Mouse (Mus musculus): Measurements from ENCODE around the gene Tchp.

The Tchp gene

GRCm38 (mm10) chr5:114738707-114739241 is 31.2 kb downstream of the Tchp start:
- no peak for DNase-seq (ENCODE audit: low read depth)

GRCm38 (mm10) chr5:114740595-114740994 is 33.0 kb downstream of the Tchp start:
- DNase-seq (ENCODE audit: low read depth): no peak

GRCm38 (mm10) chr5:114742572-114742971 is 35.0 kb downstream of the Tchp start:
- DNase-seq (ENCODE audit: low read depth): no peak

- DNase-seq (ENCODE audit: low read depth): no peak
Observed at GRCm38 (mm10) chr5:114742998-114743696, 35.6 kb downstream of the Tchp start.

GRCm38 (mm10) chr5:114743697-114744090 is 36.1 kb downstream of the Tchp start:
- no peak for DNase-seq (ENCODE audit: low read depth)

- DNase-seq (ENCODE audit: low read depth): no peak
Observed at GRCm38 (mm10) chr5:114745581-114745980, 38.0 kb downstream of the Tchp start.

- DNase-seq (ENCODE audit: low read depth): peak; percentile 51
Observed at GRCm38 (mm10) chr5:114746886-114747285, 39.3 kb downstream of the Tchp start.

GRCm38 (mm10) chr5:114747521-114747920 is 40.0 kb downstream of the Tchp start:
- no peak for DNase-seq (ENCODE audit: low read depth)

GRCm38 (mm10) chr5:114750325-114750724 is 42.8 kb downstream of the Tchp start:
- DNase-seq (ENCODE audit: low read depth): no peak

- DNase-seq (ENCODE audit: low read depth): no peak
Observed at GRCm38 (mm10) chr5:114752397-114752796, 44.8 kb downstream of the Tchp start.

- DNase-seq (ENCODE audit: low read depth): no peak
Observed at GRCm38 (mm10) chr5:114753384-114753783, 45.8 kb downstream of the Tchp start.

GRCm38 (mm10) chr5:114759536-114760090 is 52.1 kb downstream of the Tchp start:
- no peak for DNase-seq (ENCODE audit: low read depth)

GRCm38 (mm10) chr5:114761980-114762379 is 54.4 kb downstream of the Tchp start:
- DNase-seq (ENCODE audit: low read depth): no peak

- peak; percentile 52 for DNase-seq (ENCODE audit: low read depth)
Observed at GRCm38 (mm10) chr5:114764812-114765735, 57.5 kb downstream of the Tchp start.

- no peak for DNase-seq (ENCODE audit: low read depth)
Observed at GRCm38 (mm10) chr5:114766686-114767085, 59.1 kb downstream of the Tchp start.

- no peak for DNase-seq (ENCODE audit: low read depth)
Observed at GRCm38 (mm10) chr5:114767185-114767584, 59.6 kb downstream of the Tchp start.

GRCm38 (mm10) chr5:114769786-114770185 is 62.2 kb downstream of the Tchp start:
- DNase-seq (ENCODE audit: low read depth): no peak

- peak; percentile 58 for DNase-seq (ENCODE audit: low read depth)
Observed at GRCm38 (mm10) chr5:114771796-114772195, 64.2 kb downstream of the Tchp start.

All from induced T-regulatory cell, adult 2 months (primary cell).